Mouse (Mus musculus): ENCODE results near the gene Rnf128. TPM values are rescaled to one million over a fixed set of nuclear protein-coding genes. Genes with fewer than 3 reads are reported as not detected.

Rnf128 gene
- polyA plus RNA-seq (2014; fragmentation: Illumina TruSeq; extraction: RNeasy Lipid Tissue Mini Kit (QIAGEN cat#74804); ENCODE audit: low read depth, low replicate concordance), result 11.8 TPM

GRCm38 (mm10) chrX:139562925-139563461 lies at the start of gene Rnf128:
TSS of gene Rnf128 (plus strand) at chrX:139563316.

GRCm38 (mm10) chrX:139684775-139685695 lies 121.9 kb downstream of the Rnf128 start, which contains the start of gene Tbc1d8b:
TSS of gene Tbc1d8b (plus strand) at chrX:139684996.

DNA sequence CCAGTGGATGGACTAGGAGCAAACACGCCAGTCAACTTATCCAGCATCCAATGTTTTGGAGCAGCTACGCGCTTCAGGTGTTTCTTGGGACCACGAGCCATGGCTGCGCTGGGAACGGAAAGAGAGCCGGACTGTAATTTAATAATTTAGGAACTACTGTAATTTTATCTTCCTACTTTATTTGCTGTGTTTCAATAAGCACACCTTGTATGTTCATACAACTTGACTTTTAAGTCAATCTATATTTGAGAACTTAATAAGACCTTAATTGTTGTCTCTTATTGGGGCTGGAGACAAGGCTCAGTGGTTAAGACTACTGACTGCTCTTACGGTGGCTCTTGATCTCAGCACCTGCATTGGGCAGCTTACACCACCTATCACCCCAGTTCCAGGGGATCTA lies 151.3 kb downstream of the Rnf128 start, which contains the start of gene Gm15013:
Gm15013 (minus strand) TSS at position 101 of the 400 bp plus-strand sequence.

Other genes starting within 250 kb of the Rnf128 start
- gene Trap1a, start 229.6 kb upstream of the Rnf128 start, polyA plus RNA-seq (2014; fragmentation: Illumina TruSeq; extraction: RNeasy Lipid Tissue Mini Kit (QIAGEN cat#74804); ENCODE audit: low read depth, low replicate concordance), result 6.9 TPM
- gene D330045A20Rik, start 82.9 kb upstream of the Rnf128 start, polyA plus RNA-seq (2014; fragmentation: Illumina TruSeq; extraction: RNeasy Lipid Tissue Mini Kit (QIAGEN cat#74804); ENCODE audit: low read depth, low replicate concordance), result 3.1 TPM
- gene Tbc1d8b, start 121.7 kb downstream of the Rnf128 start, polyA plus RNA-seq (2014; fragmentation: Illumina TruSeq; extraction: RNeasy Lipid Tissue Mini Kit (QIAGEN cat#74804); ENCODE audit: low read depth, low replicate concordance), result 6.6 TPM
- not detected for gene Gm15013, start 151.2 kb downstream of the Rnf128 start, polyA plus RNA-seq (2014; fragmentation: Illumina TruSeq; extraction: RNeasy Lipid Tissue Mini Kit (QIAGEN cat#74804); ENCODE audit: low read depth, low replicate concordance)
- not detected for gene Ripply1, start 219.0 kb downstream of the Rnf128 start, polyA plus RNA-seq (2014; fragmentation: Illumina TruSeq; extraction: RNeasy Lipid Tissue Mini Kit (QIAGEN cat#74804); ENCODE audit: low read depth, low replicate concordance)
- 0.25 TPM for gene Cldn2, start 237.5 kb downstream of the Rnf128 start, polyA plus RNA-seq (2014; fragmentation: Illumina TruSeq; extraction: RNeasy Lipid Tissue Mini Kit (QIAGEN cat#74804); ENCODE audit: low read depth, low replicate concordance)

Measured in testis, adult 10 weeks (tissue).